Mouse (Mus musculus) heart, postnatal 0 days (tissue): Measurements from ENCODE around the gene Hras. TPM values are rescaled to one million over a fixed set of nuclear protein-coding genes. Genes with fewer than 3 reads are reported as not detected.

Source experiments
- ATAC-seq: fragments of 200-750 bp; cut with Nextera tagmentation; 2 replicates; pipeline ENCODE4 v1.8.0; 2017; ENCODE audit warnings: low read depth, moderate number of reproducible peaks, moderate library complexity; ENCODE audit not compliant: insufficient read depth
- DNase-seq: peaks from one replicate; pipeline ENCODE4 v3.0.0-alpha.2; 2016; ENCODE audit warnings: low spot score
- H3K27ac ChIP-seq: fragments of 300-500 bp; sonication (generic); 2 replicates; pipeline ENCODE4 v1.5.1; 2014; ENCODE audit warnings: low read depth, mild to moderate bottlenecking
- H3K27me3 ChIP-seq: fragments of 300-500 bp; sonication (generic); 2 replicates; pipeline ENCODE4 v1.6.1; 2014; ENCODE audit warnings: low read length, mixed read lengths; ENCODE audit not compliant: control insufficient read depth, insufficient read depth
- H3K36me3 ChIP-seq: fragments of 300-500 bp; sonication (generic); replicated peaks from 2 replicates; pipeline ENCODE4 v1.6.1; 2014; ENCODE audit warnings: low read length, mixed read lengths; ENCODE audit not compliant: control insufficient read depth, insufficient read depth
- H3K4me1 ChIP-seq: fragments of 300-500 bp; sonication (generic); 2 replicates; pipeline ENCODE4 v1.6.1; 2014; ENCODE audit warnings: antibody characterized with exemption; ENCODE audit not compliant: control insufficient read depth, insufficient read depth
- H3K4me2 ChIP-seq: fragments of 300-500 bp; sonication (generic); 2 replicates; pipeline ENCODE4 v1.6.1; 2014; ENCODE audit warnings: low read depth, mild to moderate bottlenecking, low read length, moderate library complexity
- H3K4me3 ChIP-seq: fragments of 300-500 bp; sonication (generic); 2 replicates; pipeline ENCODE4 v1.5.1; 2014; ENCODE audit warnings: low read depth, low read length
- H3K9ac ChIP-seq: fragments of 300-500 bp; sonication (generic); replicated peaks from 2 replicates; pipeline ENCODE4 v1.6.1; 2014; ENCODE audit warnings: low read depth, low read length, mixed read lengths
- H3K9me3 ChIP-seq: fragments of 300-500 bp; sonication (generic); replicated peaks from 2 replicates; pipeline ENCODE4 v1.6.1; 2016; ENCODE audit warnings: low read length; ENCODE audit not compliant: control insufficient read depth
- CTCF ChIP-seq: IDR thresholded peaks from 2 replicates; pipeline ENCODE4 v1.5.1; 2016; ENCODE audit warnings: antibody characterized with exemption, control low read depth, low read depth
- EP300 ChIP-seq: IDR thresholded peaks from 2 replicates; pipeline ENCODE4 v1.6.1; 2016; ENCODE audit warnings: antibody characterized with exemption, low read depth
- WGBS: fragments of 180-500 bp; shearing (Covaris S2); extraction: QIAGEN DNeasy Blood & Tissue Kit; methylation state at CpG from one replicate; pipeline ENCODE4 v1.1.7; 2014; 5-methylcytosine and 5-hydroxymethylcytosine counted together
- polyA plus RNA-seq: library from polyadenylated mRNA; unstranded; fragments of >200 nt; fragmentation: Nextera tagmentation; extraction: Ambion mirVana; gene quantifications from 2 replicates; pipeline ENCODE4 v1.2.1, GENCODE M21; 2015
- total RNA-seq: library from RNA; depleted of rRNA; stranded (reverse); fragments of >200 nt; gene quantifications from 2 replicates; pipeline ENCODE4 v1.2.3, GENCODE M21; 2014; ENCODE audit warnings: low replicate concordance

Hras gene
- total and polyA plus RNA-seq, 2 experiments from 2014 or later = 72.2 to 78.9 TPM

- Histone ChIP-seq H3K4me2 (no peak within 1 kb of the TSS), H3K9me3 (no peaks in the 10 kb centered on the region), H3K9ac (no peak within 1 kb of the TSS), H3K4me1 (peaks cover 11% of the 10 kb centered on the region; the same call in 1 of the 2 replicates), H3K4me3 (no peak within 1 kb of the TSS), H3K27me3 (no peaks in the 10 kb centered on the region), H3K27ac (no peak within 1 kb of the TSS), H3K36me3 (no peaks in the 10 kb centered on the region)
- 88% methylated on average over 11 of the region's 11 CpGs for WGBS
- no peak for ATAC-seq
- TF ChIP-seq CTCF (no peak), EP300 (no peak)
- DNase-seq = no peak
These were observed 19.9 kb upstream of the Hras start, which contains the start of gene Lmntd2 for GRCm38 (mm10) chr7:141213605-141214235. Lmntd2 (minus strand) TSS chr7:141214080.

GRCm38 (mm10) chr7:141213133-141213532 lies 19.3 kb upstream of the Hras start:
- H3K36me3 ChIP-seq = no peaks in the 10 kb centered on the region
- ATAC-seq (no peak), DNase-seq (no peak)
- no peaks in the 10 kb centered on the region for H3K27me3 ChIP-seq
- peaks cover 11% of the 10 kb centered on the region; the same call in 1 of the 2 replicates for H3K4me1 ChIP-seq
- no peak overlapping the region for H3K4me2 ChIP-seq
- H3K9me3 ChIP-seq = no peaks in the 10 kb centered on the region
- no peak overlapping the region for H3K4me3 ChIP-seq
- 83% methylated on average over 3 of the region's 3 CpGs for WGBS
- no peak overlapping the region for H3K27ac ChIP-seq
- no peak overlapping the region for H3K9ac ChIP-seq
- TF ChIP-seq EP300 = no peak
- no peak for TF ChIP-seq CTCF

GRCm38 (mm10) chr7:141210606-141211131 lies 16.9 kb upstream of the Hras start:
- Histone ChIP-seq H3K9ac (no peak overlapping the region), H3K9me3 (no peaks in the 10 kb centered on the region), H3K4me1 (no peaks in the 10 kb centered on the region), H3K27ac (no peak overlapping the region), H3K4me2 (no peak overlapping the region), H3K27me3 (no peaks in the 10 kb centered on the region), H3K4me3 (no peak overlapping the region), H3K36me3 (no peaks in the 10 kb centered on the region)
- WGBS = 88% methylated on average over 14 of the region's 14 CpGs
- no peak for ATAC-seq
- DNase-seq = no peak
- TF ChIP-seq CTCF = no peak
- no peak for TF ChIP-seq EP300

GRCm38 (mm10) chr7:141210137-141210536 lies 16.3 kb upstream of the Hras start:
- Histone ChIP-seq H3K27ac (no peak overlapping the region), H3K4me3 (no peak overlapping the region), H3K4me2 (no peak overlapping the region), H3K36me3 (no peaks in the 10 kb centered on the region), H3K27me3 (no peaks in the 10 kb centered on the region), H3K4me1 (no peaks in the 10 kb centered on the region), H3K9ac (no peak overlapping the region), H3K9me3 (no peaks in the 10 kb centered on the region)
- DNase-seq = no peak
- TF ChIP-seq EP300 = no peak
- TF ChIP-seq CTCF = no peak
- no peak for ATAC-seq
- 67% methylated on average over 12 of the region's 12 CpGs for WGBS

- WGBS = 72% methylated on average over 3 of the region's 3 CpGs
- DNase-seq (no peak), ATAC-seq (no peak)
- Histone ChIP-seq H3K27me3 (no peaks in the 10 kb centered on the region), H3K36me3 (no peaks in the 10 kb centered on the region), H3K4me1 (no peaks in the 10 kb centered on the region), H3K9ac (no peak overlapping the region), H3K9me3 (no peaks in the 10 kb centered on the region), H3K4me2 (no peak overlapping the region), H3K4me3 (no peak overlapping the region), H3K27ac (no peak overlapping the region)
- no peak for TF ChIP-seq EP300
These were observed 15.7 kb upstream of the Hras start for GRCm38 (mm10) chr7:141209526-141209925.
